Mouse (Mus musculus) midbrain, embryonic 10.5 days (tissue): ENCODE data around the gene Tox4. TPM values are rescaled to one million over a fixed set of nuclear protein-coding genes. Genes with fewer than 3 reads are reported as not detected.

Experiments
- polyA plus RNA-seq: library from polyadenylated mRNA; unstranded; fragments of >200 nt; fragmentation: Nextera tagmentation; extraction: Ambion mirVana; gene quantifications from 2 replicates; pipeline ENCODE4 v1.2.1, GENCODE M21; 2016

The Tox4 gene
- polyA plus RNA-seq, 1 experiment from 2014 or later, result 50.1 TPM

Other genes with a start within 250 kb of the Tox4 start
- gene Olfr221, start 236.7 kb upstream of the Tox4 start, polyA plus RNA-seq, result not detected in 2 replicates
- 876 and 930 TPM in 2 replicates for gene Hnrnpc, start 175.1 kb upstream of the Tox4 start, polyA plus RNA-seq
- 106 TPM in 2 replicates for gene Rpgrip1, start 168.4 kb upstream of the Tox4 start, polyA plus RNA-seq
- 88.3 and 90.6 TPM in 2 replicates for gene Supt16, start 81.7 kb upstream of the Tox4 start, polyA plus RNA-seq
- gene Chd8, start 21.4 kb upstream of the Tox4 start, polyA plus RNA-seq, result 38.9 and 49.7 TPM in 2 replicates
- 27.5 and 39.0 TPM in 2 replicates for gene Rab2b, start 399 bp downstream of the Tox4 start, polyA plus RNA-seq
- gene Mettl3, start 26.0 kb downstream of the Tox4 start, polyA plus RNA-seq, result 60.5 and 63.8 TPM in 2 replicates
- 82.4 and 90.2 TPM in 2 replicates for gene Sall2, start 49.6 kb downstream of the Tox4 start, polyA plus RNA-seq
- gene Olfr1513, start 77.3 kb downstream of the Tox4 start, polyA plus RNA-seq, result not detected in 2 replicates
- not detected in 2 replicates for gene Olfr1512, start 100.0 kb downstream of the Tox4 start, polyA plus RNA-seq
- 0.21 TPM in 1 of 2 replicates, not detected in the other for gene Olfr1511, start 118.2 kb downstream of the Tox4 start, polyA plus RNA-seq
- gene Olfr1510, start 135.2 kb downstream of the Tox4 start, polyA plus RNA-seq, result not detected in 2 replicates
- gene Olfr1509, start 163.8 kb downstream of the Tox4 start, polyA plus RNA-seq, result not detected in 2 replicates
- gene Olfr1508, start 188.3 kb downstream of the Tox4 start, polyA plus RNA-seq, result not detected in 2 replicates
- gene Olfr1507, start 216.6 kb downstream of the Tox4 start, polyA plus RNA-seq, result not detected in 2 replicates